Mouse (Mus musculus) thymus, postnatal 4 days (tissue): ENCODE measurements around the gene Dab1.

Experiments
- DNase-seq: peaks from one replicate; pipeline ENCODE4 v3.0.0; 2021

Dab1 gene

DNA sequence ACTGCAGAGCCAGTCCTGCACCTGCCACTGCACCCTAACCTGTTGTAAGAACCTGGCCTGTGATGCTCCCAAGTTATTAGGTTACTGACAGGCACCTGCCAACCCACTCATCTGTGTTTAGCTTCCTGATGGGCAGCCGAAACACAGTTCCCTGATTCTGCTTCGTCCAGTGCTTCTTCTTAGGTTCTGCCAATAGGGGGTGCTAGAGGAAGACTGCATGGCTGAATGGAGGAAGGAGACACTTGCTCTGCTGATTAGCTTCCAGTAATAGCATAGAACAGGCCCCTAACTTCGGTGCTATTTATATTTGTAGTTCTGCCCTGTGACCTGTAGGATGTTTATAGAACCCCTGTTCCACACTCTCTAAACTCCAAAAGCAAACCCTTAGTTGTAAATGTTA, 83.0 kb downstream of the Dab1 start:
- no peak for DNase-seq

GRCm38 (mm10) chr4:103704477-103704876, 85.3 kb downstream of the Dab1 start:
- no peak for DNase-seq

DNA sequence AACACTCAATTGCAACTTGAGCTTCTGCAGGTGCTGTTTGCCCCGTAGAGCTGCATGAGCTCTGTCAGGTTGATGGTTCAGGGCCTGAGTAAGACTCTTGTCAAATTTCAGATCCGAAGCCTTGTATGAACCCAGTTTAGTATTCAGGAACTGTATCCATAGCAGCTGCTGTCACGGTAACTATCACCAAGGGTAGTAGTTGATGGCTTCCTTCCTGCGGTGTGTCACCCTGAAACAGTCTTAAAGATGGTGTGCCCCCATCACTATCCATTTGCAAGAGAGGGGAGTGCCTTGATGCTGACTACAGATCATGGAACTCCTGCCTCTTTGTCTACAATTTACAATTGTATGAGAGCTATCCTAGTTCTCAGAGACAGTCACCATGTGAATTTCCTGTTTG, 87.3 kb downstream of the Dab1 start:
- no peak for DNase-seq

GRCm38 (mm10) chr4:103707140-103707539, 88.0 kb downstream of the Dab1 start:
- DNase-seq, result no peak

DNA sequence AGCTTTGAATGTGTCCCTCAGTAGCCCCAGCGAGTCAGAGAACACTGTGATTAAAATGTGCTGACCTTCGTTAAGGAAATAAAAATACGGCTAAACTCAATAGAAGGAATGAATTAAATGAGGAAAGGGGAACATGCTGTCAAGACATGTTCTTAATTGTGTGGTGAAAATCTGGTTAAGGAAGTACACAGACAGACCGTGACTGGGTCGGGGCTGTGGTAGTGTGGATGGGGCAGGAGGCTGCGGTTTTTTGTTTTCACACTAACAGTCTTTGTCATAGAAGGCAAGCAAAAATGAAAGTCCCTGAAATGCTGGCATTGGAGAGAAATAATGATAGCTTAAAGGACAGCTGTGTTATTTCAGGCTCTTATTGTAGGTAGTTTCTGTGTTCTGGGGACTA, 92.2 kb downstream of the Dab1 start:
- no peak for DNase-seq

DNA sequence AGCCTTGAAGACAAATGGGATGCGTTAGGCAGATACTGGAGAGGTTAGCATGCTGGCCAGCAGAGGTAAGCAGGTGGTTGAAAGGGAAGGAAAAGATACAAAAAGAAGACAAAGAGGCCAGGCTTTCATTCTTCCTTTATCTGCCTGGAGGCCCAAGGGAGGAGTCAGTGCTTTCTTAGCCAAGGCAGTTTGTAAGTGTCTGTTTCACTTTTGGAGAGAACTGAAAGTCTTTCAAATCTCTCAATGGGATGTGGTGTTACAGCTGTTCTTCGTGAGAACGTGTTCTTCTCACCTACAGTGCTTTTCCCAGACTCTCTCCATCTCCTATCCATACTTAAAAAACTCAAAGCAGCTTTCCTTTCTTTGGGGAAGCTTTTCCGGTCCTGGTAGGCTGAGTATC, 94.8 kb downstream of the Dab1 start:
- no peak for DNase-seq

- no peak for DNase-seq
Measured at GRCm38 (mm10) chr4:103714991-103715390, 95.8 kb downstream of the Dab1 start.

DNA sequence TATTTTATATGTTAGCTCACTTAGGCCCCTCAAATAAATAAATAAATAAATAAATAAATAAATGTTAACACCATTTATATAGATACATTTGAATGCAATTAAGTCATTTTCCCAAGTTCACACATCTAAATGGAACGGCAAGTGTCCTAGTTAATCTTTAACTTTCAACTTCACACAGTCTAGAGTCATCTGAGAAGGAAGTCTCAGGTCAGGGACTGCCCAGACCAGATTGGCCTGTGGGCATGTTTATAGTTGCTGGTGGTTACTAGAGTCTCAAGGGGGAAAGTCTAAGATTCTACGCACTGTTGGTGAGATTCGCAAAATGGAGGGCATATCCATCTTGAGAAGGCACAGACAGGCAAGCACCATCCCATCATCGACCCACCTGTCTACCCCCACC, 96.4 kb downstream of the Dab1 start:
- no peak for DNase-seq

DNA sequence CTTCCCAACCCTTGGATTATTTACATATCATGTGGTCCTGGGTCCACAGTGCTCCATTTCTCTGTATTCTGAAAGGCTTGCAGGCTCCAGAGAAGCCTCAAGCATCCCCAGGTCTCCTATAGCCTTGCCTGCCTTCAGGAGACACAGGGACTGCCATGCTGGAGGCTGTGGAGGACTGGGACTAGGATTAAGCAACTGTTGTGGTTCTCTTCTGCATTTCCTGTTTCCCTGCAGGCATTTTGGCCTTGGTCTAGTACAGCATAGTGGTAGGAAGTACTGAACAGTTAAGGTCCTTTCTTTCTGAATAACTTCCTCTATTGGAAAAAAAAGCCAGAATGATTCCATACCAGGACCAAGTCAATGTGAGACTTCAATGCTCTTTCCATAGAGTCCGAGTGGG, 103.6 kb downstream of the Dab1 start:
- DNase-seq, result no peak

- no peak for DNase-seq
Measured at GRCm38 (mm10) chr4:103726486-103726885, 107.3 kb downstream of the Dab1 start.

DNA sequence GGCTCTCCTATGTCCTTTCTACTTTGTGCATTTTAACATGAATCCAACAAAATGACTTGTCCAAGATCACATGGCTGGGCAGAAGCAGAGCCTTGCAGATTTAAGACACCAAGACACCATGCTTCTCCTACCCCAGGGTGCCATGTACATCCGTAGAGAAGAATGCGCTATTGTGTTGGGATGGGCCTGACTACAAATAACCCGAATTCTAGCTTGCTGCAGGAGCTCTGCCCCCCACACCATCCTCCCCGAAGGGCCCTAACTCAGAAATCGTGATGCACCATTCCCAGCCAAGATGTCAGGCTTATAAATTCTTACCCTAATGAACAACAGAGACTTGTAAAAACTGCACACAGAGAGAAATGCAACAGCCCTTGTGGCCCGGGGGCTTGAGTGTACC, 118.0 kb downstream of the Dab1 start:
- DNase-seq, result no peak

GRCm38 (mm10) chr4:103751249-103751855, 132.2 kb downstream of the Dab1 start:
- DNase-seq, result no peak

- no peak for DNase-seq
Measured at GRCm38 (mm10) chr4:103754561-103754960, 135.4 kb downstream of the Dab1 start.

DNA sequence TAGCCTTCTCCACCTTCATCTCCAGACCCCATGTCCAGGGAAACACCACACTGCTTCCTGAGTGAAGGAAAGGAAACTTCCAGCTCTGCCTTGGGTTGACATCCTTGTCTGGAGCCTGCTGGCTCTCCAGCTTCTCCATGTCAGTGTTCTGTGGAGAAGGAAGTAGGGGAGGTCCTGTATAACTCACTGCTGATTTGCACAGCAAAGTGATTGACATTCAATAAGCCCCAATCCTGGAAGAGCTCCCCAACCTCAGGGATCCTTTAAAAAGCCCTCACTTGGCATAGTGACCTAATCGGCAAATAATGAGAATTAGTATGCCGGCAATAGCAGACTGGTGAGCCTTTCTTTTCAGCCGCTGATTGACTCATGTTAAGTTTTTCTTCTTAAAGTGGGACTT, 138.1 kb downstream of the Dab1 start:
- DNase-seq, result no peak

DNA sequence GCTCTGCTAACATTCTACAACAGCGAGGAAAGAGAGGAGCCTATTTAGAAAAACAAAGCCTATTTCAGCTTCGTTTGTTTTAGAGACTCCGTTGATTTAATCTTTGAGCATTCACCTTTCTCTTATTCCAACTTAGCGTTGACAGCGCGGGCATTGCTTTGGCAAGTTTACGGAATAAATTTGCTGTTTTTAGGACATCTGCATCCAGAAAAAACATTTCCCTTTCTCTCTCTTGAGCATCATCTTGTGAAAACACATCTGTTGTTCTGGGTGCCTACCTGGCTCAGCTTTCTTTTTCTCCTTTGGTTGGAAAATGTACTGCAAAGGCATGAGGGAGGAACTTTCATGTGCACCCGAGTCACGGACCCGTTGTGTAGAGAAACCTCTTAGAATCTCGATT, 143.3 kb downstream of the Dab1 start:
- DNase-seq, result no peak

- DNase-seq, result no peak
Measured at GRCm38 (mm10) chr4:103775712-103776111, 156.6 kb downstream of the Dab1 start.

GRCm38 (mm10) chr4:103781398-103781797, 162.2 kb downstream of the Dab1 start:
- DNase-seq, result no peak

DNA sequence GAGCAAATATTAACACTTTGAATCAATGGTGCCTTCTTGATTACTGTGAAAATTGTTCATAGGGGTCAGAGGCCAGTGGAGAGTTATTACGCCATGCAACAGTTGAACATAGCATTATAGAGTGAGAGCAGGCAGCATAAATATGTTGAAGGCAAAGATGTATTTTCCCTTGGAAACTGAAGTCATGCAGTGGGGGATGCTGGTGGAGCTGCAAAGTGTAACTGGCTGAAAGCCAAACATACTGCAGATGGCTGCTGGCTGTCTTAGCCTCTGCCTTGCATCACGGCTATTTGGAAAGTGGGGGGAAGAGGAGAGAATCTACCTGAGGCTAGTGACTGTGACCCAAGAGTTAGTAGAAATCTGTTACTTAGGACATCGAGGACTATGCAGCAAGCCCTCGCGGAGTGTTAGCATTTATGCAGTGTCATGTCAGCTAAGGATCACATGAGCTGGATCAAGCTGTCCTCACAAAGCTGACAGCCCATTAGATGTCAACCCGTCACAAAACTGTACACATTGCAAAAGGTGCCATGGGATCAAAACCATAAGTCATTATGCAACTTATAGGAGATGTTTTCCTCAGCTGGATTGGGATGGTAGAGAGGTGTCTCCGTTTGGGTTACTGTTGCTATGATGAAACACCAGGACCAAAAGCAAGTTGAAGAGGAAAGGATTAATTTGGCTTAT, 164.5 kb downstream of the Dab1 start:
- no peak for DNase-seq

DNA sequence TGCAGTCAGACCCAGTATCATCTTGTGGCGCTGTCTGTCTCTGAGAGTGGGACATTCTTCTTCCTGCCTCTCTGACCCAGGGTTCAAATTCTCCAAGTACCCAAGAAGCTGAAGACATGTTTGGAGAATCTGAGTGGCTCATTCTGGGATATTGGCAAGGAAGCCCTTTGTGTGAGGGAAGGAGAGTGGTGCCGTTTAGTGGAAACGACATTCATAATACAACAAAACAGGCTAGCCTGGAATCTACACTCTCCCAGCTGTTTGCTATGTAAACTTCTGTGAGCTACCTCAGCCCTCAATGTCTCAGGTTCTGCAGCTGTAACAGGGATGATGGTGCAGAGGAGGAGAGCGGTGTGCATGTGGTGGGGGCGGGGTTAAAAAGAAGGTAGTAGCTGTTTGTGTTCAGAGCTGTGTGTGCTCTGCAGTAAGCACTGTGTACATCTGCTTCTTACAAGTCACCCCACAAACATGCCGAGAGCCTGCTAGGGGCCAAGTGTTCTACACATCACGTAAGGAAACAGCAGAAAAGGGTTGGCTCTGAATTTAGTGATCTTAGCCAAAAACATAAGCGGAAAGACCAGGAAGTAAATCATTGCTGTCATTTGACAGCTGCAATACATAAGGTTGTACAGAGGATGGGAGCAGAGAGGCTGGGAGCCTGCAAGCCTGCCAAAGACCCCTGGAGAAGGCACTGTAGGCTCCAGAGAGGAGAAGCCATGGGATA, 174.6 kb downstream of the Dab1 start:
- no peak for DNase-seq

DNA sequence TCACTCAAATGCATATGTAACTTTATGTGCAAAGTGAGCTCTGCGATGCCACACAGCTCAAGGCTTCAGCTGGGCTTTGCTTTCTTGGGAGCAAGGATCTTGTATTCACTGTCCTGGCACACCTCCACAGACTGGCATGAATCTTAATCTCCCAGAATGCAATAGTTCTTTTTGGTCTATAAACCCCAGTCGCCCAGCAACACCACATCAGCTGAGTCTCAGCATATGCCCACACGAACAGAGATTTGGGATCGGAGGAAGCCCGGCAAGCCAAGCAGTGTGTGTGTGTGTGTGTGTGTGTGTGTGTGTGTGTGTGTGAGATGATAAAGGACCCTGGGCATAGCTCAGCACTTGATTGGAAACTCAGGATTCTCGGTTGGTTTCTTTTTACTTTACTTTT, 177.3 kb downstream of the Dab1 start:
- DNase-seq, result no peak

DNA sequence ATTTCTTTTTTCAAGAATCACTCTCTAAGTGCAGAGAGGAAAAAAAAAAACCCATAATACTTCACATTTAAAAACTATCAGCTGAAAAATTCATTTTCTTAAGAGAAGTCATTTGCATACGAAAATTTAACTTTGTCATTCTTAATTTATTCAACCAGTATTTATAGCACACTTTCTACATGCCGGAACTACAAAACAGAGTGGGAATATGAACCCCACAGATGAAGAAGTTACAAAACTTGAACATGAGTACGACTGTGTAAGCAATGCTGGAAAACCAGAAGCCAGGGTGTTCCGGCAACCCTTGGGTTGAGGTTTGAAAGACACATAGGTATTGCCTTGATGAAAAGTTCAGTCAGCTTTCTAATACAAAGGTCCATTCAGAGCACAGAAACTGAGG, 183.3 kb downstream of the Dab1 start:
- DNase-seq, result no peak

DNA sequence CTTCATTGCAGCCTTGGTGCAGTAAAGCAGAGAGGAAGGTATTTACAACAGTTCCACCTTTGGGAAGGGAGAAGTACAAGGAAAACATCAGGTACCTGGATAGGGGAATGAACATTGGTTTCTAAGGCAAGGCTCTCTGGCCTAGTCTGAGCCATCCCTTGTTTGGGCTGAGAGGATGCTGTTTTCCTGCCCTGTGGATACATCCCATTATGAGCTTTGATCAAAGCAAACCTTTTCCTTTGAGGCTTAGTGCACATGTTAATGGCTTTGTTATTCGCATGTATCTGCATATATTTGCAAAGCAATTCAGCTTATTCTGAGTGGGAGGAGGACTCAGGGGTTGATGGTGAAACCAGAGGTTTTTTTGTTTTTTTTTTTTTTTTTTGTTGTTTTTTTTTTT, 185.3 kb downstream of the Dab1 start:
- DNase-seq, result no peak

- DNase-seq, result no peak
Measured at GRCm38 (mm10) chr4:103822669-103823068, 203.5 kb downstream of the Dab1 start.

DNA sequence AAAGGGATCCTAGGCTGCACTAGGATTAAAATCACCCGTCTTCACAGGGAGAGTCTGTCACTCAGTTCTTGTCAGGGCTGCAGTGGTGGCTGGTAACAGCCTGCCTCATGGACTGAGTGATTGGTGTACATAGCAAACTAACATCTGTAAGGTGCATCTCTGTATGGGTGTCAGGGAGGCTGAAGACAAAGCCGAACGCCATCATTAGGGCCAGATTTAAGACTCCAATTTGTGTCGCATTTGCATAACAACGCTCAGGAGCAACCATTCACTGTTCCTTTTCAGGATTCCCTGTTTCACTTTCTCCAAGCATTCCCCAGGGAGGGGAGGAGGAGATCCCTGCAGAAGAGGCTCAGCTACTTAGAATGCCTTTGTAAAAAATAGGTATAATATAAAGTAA, 219.2 kb downstream of the Dab1 start:
- DNase-seq, result no peak

GRCm38 (mm10) chr4:103839541-103839940, 220.4 kb downstream of the Dab1 start:
- no peak for DNase-seq
